Mouse (Mus musculus) embryonic facial prominence, embryonic 11.5 days (tissue): ENCODE measurements around the gene Oas1h. TPM values are rescaled to one million over a fixed set of nuclear protein-coding genes. Genes with fewer than 3 reads are reported as not detected.
A peak's percentile ranks its signal among the peaks of the same experiment; 100 is the strongest.

Experiments used
- ATAC-seq: fragments of 200-750 bp; cut with Nextera tagmentation; replicated peaks from 2 replicates; pipeline ENCODE4 v1.8.0; 2017; ENCODE audit warnings: low read depth; ENCODE audit not compliant: insufficient number of reproducible peaks, low FRiP score, low TSS enrichment
- DNase-seq: peaks from one replicate; pipeline ENCODE4 v3.0.0-alpha.2; 2015; ENCODE audit warnings: low spot score
- H3K27ac ChIP-seq: fragments of 300-500 bp; sonication (generic); replicated peaks from 2 replicates; pipeline ENCODE4 v1.5.1; 2014; ENCODE audit warnings: mild to moderate bottlenecking, low read depth, low read length, control low read depth
- H3K27me3 ChIP-seq: fragments of 300-500 bp; sonication (generic); 2 replicates; pipeline ENCODE4 v1.6.1; 2014; ENCODE audit warnings: mild to moderate bottlenecking, low read length, moderate library complexity, mixed read lengths; ENCODE audit not compliant: control insufficient read depth, insufficient read depth
- H3K36me3 ChIP-seq: fragments of 300-500 bp; sonication (generic); replicated peaks from 2 replicates; pipeline ENCODE4 v1.6.1; 2014; ENCODE audit warnings: low read depth, mild to moderate bottlenecking, low read length, moderate library complexity, mixed read lengths; ENCODE audit not compliant: control insufficient read depth, insufficient read depth
- H3K4me1 ChIP-seq: fragments of 300-500 bp; sonication (generic); 2 replicates; pipeline ENCODE4 v1.6.1; 2014; ENCODE audit warnings: low read length, mixed read lengths; ENCODE audit not compliant: control insufficient read depth, insufficient read depth
- H3K4me2 ChIP-seq: fragments of 300-500 bp; sonication (generic); 2 replicates; pipeline ENCODE4 v1.6.1; 2014; ENCODE audit warnings: low read depth, mild to moderate bottlenecking, control low read depth, low read length, moderate library complexity
- H3K4me3 ChIP-seq: fragments of 300-500 bp; sonication (generic); 2 replicates; pipeline ENCODE4 v1.5.1; 2014; ENCODE audit warnings: low read depth, low read length, control low read depth
- H3K9ac ChIP-seq: fragments of 300-500 bp; sonication (generic); replicated peaks from 2 replicates; pipeline ENCODE4 v1.6.1; 2014; ENCODE audit warnings: mild to moderate bottlenecking, control low read depth, low read length
- H3K9me3 ChIP-seq: fragments of 300-500 bp; sonication (generic); replicated peaks from 2 replicates; pipeline ENCODE4 v1.6.1; 2016; ENCODE audit warnings: mild to moderate bottlenecking, low read length, inconsistent platforms, mixed read lengths; ENCODE audit not compliant: control insufficient read depth
- WGBS: fragments of 180-500 bp; shearing (Covaris S2); extraction: QIAGEN DNeasy Blood & Tissue Kit; methylation state at CpG from one replicate; pipeline ENCODE4 v1.1.7; 2014; 5-methylcytosine and 5-hydroxymethylcytosine counted together
- polyA plus RNA-seq: library from polyadenylated mRNA; unstranded; fragments of >200 nt; fragmentation: Nextera tagmentation; extraction: Ambion mirVana; gene quantifications from 2 replicates; pipeline ENCODE4 v1.2.1, GENCODE M21; 2014

Gene Oas1h
- not detected in 2 replicates for polyA plus RNA-seq

GRCm38 (mm10) chr5:120861121-120861520 is at the start of gene Oas1h:
Gene Oas1h (plus strand): TSS chr5:120861421.
- 61% methylated on average over 4 of the region's 4 CpGs for WGBS
- ATAC-seq: no peak

DNA sequence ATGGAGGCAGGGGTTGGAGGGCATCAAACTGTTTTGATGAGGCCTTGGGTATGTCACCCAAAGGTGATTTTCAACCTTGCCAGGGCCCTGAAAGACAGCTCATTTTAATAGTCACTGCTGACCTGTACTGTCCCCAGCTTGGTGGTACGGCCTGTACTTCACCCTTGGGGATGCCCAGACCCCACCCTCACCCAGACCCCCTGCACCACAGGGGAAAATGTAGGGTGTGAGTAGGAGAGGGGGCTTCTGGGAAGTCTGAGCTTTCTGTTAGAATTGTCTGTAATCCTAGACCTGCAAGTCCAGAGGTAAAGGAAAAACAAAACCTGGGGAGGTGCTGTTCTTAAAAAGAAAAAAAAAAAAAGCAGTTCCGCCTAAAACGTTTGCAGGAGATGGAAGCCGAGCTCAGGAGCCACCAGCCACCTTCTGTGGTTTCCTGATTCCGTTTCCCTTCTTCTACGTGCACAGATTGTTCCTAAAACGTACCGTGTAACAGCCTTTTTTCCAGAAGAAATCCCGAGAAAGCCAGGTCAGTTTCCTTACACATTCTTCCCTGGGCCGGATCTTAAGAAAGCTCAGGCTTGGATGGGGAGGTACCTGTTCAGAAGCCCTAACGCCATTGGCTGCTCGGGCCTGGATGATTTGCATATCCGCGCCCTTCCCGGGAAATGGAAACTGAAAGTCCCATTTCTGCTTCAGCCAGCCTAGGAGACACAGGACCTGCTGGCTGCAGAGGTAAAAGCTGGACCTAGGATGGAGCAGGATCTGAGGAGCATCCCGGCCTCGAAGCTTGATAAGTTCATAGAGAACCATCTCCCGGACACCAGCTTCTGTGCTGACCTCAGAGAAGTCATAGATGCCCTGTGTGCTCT is 49.0 kb upstream of the Oas1h start, which contains the start of gene Oas1c:
TSS of gene Oas1c (minus strand) at position 564 of the 869 bp plus-strand sequence.
- Histone ChIP-seq H3K9ac (peak within 1 kb of the TSS; percentile 55), H3K4me3 (peak within 1 kb of the TSS; percentile 12), H3K9me3 (no peaks in the 10 kb centered on the region), H3K36me3 (no peaks in the 10 kb centered on the region), H3K27me3 (no peaks in the 10 kb centered on the region), H3K27ac (peak within 1 kb of the TSS; percentile 41; the same call in 1 of the 2 replicates), H3K4me1 (no peaks in the 10 kb centered on the region), H3K4me2 (peak within 1 kb of the TSS; percentile 38)
- DNase-seq: peak; percentile 91
- peak; percentile 86 for ATAC-seq
- 5% methylated on average over 18 of the region's 18 CpGs for WGBS

More at GRCm38 (mm10) chr5:120861121-120861520, at the start of gene Oas1h:
- H3K36me3 ChIP-seq: no peaks in the 10 kb centered on the region
- H3K27me3 ChIP-seq: no peaks in the 10 kb centered on the region
- H3K4me2 ChIP-seq: no peak within 1 kb of the TSS
- H3K27ac ChIP-seq: no peak within 1 kb of the TSS
- H3K9ac ChIP-seq: no peak within 1 kb of the TSS
- no peak for DNase-seq
- H3K9me3 ChIP-seq: no peaks in the 10 kb centered on the region
- H3K4me3 ChIP-seq: no peak within 1 kb of the TSS
- no peaks in the 10 kb centered on the region for H3K4me1 ChIP-seq

DNA sequence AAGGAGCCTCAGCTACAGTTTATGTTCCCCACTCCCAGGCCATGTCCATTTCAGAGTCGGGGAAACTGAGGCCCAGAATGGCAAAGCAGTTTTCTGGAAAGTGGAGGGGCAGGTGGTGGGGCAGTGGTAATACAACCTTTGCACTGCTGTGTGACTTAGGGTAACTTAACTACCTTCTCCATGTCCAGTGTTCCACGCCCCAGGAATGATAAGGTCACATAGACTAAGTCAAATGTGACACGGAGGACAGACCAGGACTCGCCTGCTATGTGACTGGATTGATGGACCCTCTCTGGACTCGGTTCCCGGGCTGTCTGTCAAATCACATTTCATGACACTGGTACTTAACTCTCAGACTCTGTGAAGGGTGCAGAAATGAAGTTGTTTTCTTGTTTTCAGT is 48.2 kb upstream of the Oas1h start:
- ATAC-seq (no peak), DNase-seq (no peak)
- no peaks in the 10 kb centered on the region for H3K4me1 ChIP-seq
- peak overlapping the region; percentile 2; the same call in 1 of the 2 replicates for H3K4me2 ChIP-seq
- H3K27me3 ChIP-seq: no peaks in the 10 kb centered on the region
- H3K4me3 ChIP-seq: no peak overlapping the region
- no peaks in the 10 kb centered on the region for H3K9me3 ChIP-seq
- no peaks in the 10 kb centered on the region for H3K36me3 ChIP-seq
- no peak overlapping the region for H3K9ac ChIP-seq
- WGBS: 82% methylated on average over 6 of the region's 6 CpGs
- H3K27ac ChIP-seq: no peak overlapping the region

DNA sequence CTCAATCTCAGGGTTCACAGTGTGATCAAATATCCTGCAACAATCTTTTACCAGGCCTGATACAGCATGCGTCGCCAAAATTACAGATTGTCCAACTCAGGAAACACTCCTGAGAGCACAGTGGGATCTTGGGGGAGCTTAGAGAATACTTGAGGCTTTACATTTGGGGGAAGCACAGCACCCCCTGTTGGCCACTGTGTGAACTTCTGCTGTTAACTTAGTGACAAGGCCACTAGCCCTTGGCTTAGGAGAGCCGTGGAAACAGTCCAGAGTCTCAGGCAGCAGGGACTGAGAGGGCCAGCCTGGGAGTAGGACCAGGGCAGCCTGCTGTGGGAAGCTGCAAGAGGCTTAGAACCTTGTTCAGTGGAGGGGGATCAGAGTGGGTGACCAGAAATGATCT is 45.3 kb upstream of the Oas1h start:
- Histone ChIP-seq H3K9ac (no peak overlapping the region), H3K4me1 (no peaks in the 10 kb centered on the region), H3K27ac (no peak overlapping the region), H3K9me3 (no peaks in the 10 kb centered on the region), H3K36me3 (no peaks in the 10 kb centered on the region), H3K27me3 (no peaks in the 10 kb centered on the region), H3K4me3 (no peak overlapping the region), H3K4me2 (no peak overlapping the region)
- WGBS: 55% methylated on average over 3 of the region's 3 CpGs
- ATAC-seq: no peak
- peak; percentile 27 for DNase-seq

DNA sequence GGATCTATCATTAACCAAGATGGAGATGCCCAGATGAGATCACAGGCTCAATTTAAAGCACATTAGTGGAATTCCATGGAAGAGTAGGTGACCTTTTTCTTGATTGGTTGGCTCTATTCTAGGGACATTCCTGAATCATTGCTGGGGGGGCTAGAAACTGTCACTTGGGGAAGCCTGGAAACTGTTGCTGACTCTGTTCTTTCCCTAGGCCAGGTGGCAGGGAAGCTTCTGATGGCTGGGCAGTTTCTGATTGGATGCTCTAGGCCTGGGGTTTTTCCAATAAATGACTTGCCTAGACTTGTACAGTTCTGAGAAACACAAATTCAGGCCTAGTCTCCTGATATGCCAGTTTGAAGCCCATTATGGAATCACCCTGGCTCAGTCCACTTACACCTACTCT is 42.2 kb upstream of the Oas1h start:
- DNase-seq (no peak), ATAC-seq (no peak)
- Histone ChIP-seq H3K27me3 (no peaks in the 10 kb centered on the region), H3K4me1 (no peaks in the 10 kb centered on the region), H3K4me3 (no peak overlapping the region), H3K9ac (no peak overlapping the region), H3K27ac (no peak overlapping the region), H3K4me2 (no peak overlapping the region), H3K36me3 (no peaks in the 10 kb centered on the region), H3K9me3 (no peaks in the 10 kb centered on the region)

- Histone ChIP-seq H3K4me3 (no peak overlapping the region), H3K4me1 (no peaks in the 10 kb centered on the region), H3K4me2 (no peak overlapping the region), H3K36me3 (no peaks in the 10 kb centered on the region), H3K27me3 (no peaks in the 10 kb centered on the region), H3K27ac (no peak overlapping the region), H3K9me3 (no peaks in the 10 kb centered on the region), H3K9ac (no peak overlapping the region)
- no peak for ATAC-seq
- DNase-seq: no peak
- WGBS: 80% methylated on average over 4 of the region's 4 CpGs
These were observed 30.2 kb upstream of the Oas1h start for GRCm38 (mm10) chr5:120831031-120831430.

GRCm38 (mm10) chr5:120833335-120834280 is 27.6 kb upstream of the Oas1h start:
- ATAC-seq (no peak), DNase-seq (no peak)
- Histone ChIP-seq H3K27me3 (no peaks in the 10 kb centered on the region), H3K4me3 (no peak overlapping the region), H3K9ac (no peak overlapping the region), H3K4me1 (no peaks in the 10 kb centered on the region), H3K9me3 (no peaks in the 10 kb centered on the region), H3K27ac (no peak overlapping the region), H3K4me2 (no peak overlapping the region), H3K36me3 (no peaks in the 10 kb centered on the region)
- 21% methylated on average over 17 of the region's 17 CpGs for WGBS
